Mouse (Mus musculus): ENCODE data around the gene Gm5475.

Gm5475 gene

DNA sequence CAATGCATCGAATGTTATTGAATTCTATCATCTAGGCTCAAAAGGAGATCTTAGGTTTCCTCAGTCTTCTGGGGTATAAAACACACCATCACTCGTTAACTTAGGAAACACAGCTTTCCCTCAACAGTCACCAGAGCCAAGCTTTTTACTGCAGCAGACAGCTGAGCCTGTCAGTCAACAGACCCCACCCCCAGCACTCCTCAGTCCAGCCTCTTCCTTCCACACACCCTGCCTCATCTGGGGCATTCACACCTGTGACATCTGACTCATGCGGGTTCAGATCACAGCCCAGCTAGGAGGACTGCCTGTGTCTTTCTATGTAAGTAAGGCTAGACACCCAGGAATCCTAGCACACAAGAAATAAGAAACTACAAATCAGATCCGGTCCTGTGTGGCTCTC lies 7.9 kb upstream of the Gm5475 start:
- DNase-seq: no peak

DNA sequence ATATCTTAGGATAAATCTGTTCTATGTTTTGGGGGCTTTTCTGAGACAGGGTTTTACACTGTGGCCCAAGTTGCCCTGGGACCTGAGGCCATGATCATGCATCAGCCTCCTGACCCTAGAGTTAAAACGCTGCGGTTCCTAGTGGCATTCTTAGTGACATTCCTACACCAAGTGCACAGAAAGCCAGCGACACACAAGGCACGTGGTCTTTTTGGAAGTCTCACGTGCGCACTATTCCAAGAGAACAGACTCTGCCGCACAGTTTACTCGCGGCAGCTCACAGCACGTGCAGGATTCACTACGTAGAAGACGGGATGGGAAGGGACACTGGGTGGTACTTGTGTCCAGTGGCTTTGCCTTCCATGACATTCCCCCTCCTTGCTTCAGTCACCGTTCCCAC lies 7.0 kb upstream of the Gm5475 start:
- DNase-seq: no peak

DNA sequence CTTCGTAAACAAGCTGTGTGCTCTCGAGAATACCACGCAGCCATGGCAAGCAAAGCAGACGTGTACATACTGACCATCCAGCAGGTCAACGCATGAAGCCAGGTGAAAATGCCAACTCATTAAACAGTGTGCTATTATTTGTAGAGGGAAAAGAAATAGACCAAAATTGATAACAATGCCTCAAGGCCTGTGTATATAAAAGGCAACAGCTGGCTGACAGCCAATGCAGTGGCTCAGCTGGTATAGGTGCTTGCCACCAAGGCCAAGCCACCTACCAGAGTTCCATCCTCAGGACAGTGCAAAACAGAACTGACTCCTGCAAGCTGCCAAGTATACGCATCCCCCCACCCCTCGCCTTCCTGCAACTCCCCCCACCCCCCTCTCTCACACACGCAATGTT lies 6.3 kb upstream of the Gm5475 start:
- DNase-seq: no peak

DNA sequence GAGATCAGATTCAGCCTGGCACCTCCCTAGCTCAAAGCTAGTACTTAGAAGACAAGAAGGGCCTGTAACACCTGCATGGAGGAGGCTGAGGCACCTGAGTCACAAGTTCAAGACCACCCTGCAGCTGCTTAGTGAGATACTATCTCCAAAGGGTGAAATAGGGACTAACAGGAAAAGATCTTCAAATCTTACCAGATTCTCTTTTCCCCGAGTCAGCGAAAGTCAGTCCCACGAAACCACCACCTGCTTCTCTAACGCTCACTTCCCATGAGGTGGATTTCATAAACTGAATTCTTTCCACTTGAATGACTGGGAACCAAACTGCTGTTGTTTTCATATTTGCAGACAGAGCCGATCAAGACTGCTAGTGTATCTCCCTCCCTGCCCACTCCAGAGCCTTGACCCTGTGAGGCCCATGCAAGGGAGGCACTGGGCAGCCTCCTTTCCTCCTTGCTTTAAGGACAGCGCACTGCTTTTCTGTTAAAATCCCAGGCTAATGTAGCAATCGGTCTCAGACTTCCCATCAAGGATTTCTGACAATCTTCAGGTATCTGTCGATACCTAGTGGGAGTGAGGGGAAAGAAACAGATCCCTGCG lies 4.0 kb upstream of the Gm5475 start:
- DNase-seq: no peak

DNA sequence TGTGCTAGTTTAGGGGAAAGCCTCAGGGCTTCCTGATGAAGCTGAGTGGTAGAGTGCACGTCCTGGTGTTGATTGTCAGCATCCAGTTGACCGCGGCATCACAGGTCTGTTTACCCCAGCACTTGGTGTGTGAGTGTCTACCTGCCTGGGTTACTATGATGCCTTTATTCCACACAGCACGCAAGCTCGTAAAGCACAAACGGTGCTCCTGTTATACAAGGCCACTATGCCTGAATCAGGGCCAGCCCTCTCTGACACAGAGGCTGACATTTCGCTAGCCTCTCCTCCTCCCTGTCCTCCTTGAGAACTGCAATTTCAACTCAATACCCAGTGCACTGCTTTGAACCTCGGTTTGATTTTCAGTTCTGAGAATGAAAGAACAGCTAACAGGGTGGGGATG lies 2.6 kb upstream of the Gm5475 start:
- DNase-seq: no peak

DNA sequence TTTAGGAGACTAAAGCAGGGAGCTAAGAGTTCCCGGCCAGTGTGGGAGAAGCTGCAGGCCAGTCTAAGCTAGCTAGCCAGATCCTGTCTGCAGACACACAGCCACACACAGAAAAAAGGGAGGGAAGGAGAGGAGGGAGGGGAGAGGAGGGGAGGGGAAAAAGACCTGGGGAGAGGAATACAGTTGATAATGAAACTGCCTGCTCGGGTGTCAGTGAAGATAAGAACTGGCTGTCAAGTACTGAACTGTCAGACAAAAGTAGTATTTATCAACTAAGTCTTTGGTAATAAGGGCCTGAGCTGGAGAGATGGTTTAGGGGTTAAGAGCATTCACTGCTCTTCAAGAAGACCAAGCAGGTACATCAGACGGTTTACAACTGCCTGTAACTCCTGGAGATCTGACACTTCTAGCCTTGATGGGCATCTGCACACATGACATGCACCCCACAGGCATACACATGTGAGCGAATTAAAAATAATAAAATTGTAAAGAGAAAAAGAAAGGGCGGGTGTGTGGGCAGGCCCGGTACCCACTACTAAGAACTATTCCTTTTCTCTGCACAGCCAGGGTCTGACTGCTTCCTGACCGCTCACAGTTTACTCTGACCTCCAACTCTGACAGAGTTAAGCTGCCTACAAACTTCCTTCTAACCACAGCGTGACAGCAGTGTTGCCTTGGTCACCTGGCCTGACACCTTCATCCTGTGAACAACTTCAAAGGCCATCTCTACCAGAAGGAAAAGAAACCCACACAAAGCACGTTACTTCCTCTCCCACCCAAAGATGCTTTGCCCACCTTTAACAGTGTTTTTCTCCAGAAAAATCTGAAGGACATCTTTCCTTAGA lies 1.8 kb upstream of the Gm5475 start:
- DNase-seq: no peak

DNA sequence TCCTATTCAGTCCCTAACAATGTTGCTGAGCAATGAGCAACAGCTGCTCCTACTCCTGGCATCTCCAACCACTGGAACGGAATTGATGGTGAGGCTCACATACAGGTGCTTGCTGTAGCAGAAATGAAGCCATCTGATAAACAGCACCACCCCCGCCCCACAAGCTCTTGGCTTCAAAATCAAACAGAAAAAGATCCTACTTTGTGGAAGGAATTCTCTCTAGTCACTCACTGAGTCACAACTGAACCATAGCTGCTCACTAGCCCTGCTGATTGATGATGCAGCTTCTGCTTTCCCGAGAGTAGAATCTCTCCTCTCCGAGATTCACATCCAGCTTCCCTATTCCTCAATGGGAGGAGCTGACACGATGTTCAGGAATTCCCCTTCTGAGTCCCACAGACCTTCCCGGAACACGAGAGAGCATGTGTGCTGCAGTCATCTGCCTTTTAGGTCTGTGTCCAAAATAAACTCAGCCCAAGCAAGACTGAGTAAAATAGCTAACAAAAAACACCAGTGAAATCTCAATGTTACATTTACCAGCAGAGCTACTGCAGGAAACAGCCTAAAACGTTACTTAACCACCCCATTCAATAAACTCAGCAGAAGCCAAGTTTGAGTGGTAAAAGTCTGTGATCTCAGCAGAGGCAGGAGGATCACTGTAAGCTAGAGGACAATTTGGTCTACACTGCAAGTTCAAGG lies 739 bp upstream of the Gm5475 start:
- no peak for DNase-seq

DNA sequence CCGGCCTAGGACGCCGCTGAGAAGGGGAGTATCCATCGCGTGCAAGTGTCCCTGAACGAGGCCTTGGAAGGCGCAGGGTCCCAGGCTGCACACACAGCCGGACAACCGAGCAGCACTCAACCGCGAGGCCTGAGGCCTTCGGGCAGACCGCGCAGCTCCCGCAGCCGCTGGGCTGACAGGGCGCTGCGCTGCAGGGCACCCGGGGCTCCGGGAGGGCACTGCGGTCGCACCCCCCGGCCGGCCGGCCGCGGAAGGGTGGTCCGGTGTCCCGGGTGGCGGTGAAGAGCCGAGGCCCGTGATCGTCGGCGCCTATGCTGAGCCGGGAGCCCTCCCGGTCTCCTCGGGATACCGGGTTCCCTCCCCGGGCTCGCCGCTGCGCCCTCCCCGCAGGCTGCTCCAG lies 529 bp downstream of the Gm5475 start:
- peak; percentile 29 for DNase-seq

DNA sequence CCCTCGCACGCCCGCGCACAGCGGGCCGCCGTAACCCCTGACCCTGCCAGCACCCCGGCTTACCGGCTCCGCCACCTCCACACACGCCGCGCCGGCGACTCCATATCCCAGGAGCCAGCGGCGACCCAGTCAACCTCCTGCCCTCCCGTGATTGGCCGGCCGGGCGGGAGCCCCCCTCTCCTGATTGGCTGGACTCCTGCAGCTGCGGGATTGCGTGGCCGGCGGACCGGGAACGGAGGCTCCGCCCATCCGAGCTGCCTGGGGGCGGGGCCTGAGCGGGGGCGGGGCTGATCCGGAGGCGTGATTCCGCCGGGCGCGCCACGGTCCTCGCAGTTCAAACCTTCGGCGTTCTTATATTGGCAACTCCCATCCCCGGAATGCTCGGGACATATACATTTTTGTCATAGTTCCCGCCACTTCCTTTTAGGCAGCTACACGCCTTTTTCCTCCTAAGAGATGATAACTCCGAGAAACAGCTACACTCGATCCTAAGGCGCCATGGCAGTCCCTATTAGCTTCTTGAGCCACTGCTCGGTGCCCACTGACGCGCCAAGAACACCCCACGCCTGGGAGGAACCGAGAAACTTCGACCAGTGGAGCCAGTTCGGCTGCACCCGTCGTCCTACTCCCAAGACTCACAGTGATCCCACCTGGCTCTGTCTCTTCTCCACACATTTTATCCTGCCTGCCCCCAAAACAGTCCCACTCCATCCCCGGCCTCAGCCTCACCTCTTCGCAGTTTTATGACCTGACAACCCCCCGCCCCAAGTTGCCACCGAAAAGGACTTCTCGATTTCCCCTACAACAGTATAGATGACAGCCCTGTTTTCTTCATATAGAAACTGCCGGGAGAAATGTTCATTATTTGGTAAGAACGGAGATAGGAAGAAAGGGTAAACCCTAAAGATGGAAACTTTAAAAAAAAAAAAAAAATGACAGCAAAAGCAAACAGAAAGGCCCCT lies 1.2 kb downstream of the Gm5475 start:
- DNase-seq: peak; percentile 96

DNA sequence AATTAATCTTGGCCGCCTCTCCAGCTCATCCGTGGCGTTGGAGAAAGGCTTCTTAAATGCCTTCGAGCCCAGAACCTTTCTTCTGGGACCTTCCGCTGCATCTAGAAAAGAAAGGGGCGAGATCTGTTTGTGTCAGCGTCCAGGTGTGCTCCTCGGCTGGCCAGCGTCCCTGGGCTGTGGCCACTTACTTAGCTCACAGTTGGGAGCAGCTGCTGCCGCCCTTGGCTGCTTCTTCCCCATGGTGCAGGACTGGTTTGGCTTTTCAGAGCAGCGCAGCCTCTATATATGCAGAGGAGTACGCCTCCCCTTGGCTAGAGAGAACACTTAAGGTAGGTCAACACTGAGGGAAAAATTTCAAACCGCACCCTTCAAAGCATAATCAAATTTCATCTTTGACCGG lies 2.0 kb downstream of the Gm5475 start:
- peak; percentile 59 for DNase-seq

DNA sequence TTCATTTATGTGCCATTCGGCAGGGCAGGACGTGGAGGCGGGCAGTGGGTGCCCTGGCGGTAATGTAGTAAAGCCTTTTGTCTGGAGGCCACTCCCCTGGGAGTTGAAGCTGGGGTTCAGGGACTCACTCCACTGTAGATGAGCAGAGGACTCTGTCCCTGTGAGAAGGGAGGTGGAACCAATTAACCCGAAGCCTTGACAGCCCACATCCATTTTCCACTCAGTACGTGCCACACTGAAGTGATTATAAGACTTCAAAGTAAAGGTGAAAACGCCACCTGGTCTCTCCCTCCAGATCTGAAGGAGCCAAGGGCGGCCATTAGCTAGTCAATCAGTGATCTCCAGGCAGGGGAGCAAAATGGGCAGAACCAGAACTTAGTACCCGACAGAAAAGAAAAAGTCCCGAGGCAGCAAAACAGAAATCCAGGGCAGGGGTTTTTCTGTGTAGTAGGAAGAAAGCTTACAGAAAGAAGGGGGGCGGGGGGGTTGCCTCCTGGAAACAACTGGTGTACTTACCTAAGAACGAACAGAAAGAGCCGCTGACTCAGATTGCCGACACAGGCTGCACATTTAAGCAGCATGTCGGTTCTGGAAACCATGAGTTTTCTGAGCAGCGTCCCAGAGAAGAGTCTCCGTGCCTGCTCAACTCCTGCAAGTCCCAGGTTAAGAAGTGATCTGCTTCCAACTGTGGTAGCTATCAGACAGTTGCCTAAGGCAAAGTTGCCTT lies 2.6 kb downstream of the Gm5475 start, which contains the start of gene Slc11a2:
Gene Slc11a2 (minus strand): TSS at position 677 of the 727 bp plus-strand sequence.
- DNase-seq: no peak

DNA sequence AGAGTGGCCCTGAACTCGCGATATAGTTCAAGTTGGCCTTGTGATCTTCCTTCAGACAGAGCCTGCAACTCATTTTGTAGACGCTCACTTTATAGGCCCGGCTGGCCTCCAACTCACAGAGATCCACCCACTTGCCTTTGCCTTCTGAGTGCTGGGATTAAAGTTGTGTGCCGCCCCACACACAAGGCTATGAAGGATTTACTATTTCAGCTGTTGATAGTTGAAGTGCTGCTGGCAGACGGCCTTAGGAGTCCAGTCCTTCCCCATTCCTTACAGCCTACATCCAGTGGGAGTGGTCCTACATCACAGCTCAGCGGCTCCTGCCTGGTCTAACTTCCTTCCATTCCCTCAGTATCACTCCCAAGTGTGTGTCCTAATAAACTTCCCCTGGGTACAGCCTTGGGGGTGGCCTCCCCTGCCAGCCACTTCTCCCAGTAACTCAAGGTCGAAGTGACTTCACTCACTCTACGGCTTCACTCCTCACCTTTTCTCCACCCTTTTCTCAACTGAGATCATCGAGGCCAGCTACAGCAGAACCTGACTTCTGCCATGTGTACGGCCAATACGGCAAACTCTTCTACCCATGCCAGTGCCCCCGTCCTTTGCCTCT lies 6.5 kb downstream of the Gm5475 start:
- no peak for DNase-seq

DNA sequence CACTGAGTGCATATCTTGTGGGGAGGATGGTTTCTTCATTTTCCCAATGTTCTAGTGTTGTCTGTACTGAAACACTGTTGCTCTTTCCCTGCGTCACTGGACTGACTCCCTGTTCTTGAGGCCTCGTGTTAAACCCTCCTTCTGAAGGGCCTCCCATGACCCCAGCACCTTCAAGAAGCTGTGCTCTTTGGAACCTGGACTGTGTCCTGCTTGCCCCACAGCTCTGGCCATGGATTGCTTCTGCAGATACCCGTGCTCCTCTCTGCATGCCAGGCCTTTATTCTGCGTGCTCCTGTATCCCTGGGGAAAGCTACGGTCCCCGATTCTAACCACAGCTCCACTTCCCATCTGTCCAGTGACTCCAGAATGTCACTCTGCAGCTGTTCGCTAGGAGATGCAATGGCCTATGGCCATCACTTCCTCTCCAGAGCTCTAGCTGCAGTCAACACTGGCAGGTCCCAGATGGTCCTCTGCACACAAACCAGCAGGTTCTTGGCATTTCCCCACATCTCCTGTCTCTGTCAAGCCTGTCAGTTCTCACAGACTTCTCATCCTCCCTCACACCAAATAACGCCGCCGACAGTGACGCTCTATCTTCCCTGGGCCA lies 8.1 kb downstream of the Gm5475 start:
- no peak for DNase-seq

DNA sequence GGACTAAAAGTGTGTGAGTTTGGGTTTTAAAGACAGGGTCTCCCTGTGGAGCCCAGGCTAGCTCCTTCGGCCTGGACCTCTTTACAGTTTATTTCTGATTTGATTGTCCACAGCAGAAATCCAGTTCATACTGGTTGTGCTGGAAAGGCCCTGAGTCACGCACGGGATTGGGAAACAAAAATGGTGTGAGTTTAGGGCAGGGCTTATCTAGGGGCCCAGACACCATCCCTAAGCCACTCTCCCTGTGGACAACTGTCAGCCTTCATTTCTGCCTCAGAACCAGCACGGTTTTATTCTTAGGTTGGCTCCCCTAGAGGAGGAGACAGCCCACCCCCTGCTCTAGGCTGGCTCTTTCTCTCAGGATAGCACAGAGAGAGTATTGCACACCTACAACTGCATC lies 11.3 kb downstream of the Gm5475 start:
- no peak for DNase-seq

DNA sequence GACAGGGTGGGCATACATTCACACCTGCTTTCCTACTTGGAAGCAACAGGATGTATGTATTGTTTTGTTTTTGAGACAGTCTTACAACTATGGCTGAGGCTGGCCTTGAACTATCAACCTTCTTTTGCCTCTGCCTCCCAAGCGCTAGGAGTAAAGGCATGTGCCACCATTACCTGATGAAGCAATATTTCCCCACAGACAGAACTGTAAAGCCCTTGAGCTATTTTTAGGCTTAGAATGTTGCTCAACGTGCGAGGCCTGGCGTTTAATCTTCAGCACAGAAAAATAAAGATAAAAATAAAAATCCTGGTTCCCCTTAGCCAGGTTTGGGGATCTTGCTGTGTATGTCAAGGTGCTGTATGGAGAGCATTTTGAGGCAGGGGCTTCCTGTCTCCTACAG lies 14.2 kb downstream of the Gm5475 start:
- no peak for DNase-seq

DNA sequence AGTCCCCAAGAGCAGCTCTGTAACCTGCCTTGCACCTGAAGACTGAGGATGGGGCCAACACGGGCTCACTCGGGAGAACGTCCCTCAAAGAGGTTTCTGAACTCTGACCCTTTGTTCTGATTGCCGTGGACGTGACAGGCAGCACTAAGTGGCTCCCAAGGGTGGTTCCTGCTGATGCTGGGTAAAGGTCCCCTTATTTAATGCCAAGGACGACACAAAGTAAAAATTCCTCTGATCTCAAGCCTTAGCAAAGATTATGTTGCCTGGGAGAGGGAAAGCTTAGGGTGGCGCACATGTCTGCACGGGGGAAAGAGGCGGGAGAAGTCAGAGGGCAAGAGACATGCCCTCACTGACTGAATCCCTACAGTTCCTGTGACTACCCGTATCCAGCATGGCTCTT lies 14.6 kb downstream of the Gm5475 start:
- DNase-seq: no peak

DNA sequence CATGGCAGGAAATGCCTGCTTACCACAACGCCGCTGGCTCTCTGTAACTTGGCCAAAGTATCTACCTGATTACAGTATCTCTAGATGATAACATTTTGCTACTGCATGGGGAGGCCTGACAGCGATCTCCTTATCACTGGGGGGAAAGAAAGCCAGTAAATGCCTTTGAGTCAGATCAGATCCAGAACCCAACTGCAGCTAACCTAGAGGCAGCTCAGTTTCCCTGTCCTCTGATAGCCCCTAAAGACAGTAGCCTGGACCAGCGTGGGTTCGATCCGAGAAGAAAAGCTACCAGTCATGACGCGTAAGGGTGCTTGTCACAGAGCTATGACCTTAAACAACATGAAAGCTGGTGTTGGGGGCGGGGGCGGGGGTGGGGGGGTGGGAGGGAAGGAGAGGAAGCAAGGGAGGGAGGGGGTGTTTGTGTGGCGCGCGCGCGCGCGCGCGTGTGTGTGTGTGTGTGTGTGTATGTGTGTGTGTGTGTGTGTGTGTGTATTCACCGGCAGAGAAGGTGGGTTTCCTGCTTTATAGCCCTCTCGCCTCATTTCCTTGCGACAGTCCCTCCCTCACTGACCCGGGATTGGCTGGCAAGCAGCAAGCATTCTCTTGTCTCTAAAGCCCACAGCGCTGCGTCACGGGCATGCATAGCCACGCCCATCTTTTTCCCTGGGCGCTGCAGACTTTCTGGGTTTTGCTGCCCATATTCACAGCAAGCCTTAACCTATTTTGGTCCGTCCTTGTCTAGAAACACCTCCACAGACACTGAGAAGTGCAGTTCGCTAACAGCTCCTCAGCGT lies 21.4 kb downstream of the Gm5475 start:
- DNase-seq: peak; percentile 86

DNA sequence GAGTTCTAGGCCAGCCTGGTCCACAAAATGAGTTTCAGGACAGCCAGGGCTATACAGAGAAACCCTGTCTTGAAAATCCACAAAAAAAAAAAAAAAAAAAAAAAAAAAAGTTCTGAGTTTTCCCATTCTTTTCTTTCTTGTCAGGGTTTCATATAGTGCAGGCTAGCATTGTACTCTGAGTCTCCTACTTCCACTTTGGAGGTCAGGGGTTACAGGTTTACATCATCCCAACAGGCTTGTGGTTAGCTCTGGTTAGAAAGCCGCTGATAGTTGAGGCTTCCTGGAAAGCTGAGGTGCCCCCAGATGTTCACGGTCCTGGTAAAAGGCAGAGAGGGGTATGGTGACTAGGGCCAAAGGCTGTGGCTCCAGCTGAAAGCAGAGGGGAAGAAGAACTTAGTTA lies 24.9 kb downstream of the Gm5475 start:
- DNase-seq: no peak

DNA sequence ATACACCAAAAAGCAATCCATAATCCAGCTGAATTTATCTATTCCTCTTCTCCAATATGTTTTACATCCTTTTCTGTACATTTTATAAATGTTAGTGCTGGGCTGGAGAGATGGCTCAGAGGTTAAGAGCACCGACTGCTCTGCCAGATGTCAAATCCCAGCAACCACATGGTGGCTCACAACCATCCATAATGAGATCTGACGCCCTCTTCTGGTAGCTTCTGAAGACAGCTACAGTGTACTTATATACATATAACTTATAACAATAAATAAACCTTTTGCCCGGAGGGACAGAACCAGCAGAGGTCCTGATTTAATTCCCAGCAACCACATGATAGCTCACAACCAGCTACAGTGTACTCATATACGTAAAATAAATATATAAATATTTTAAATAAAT lies 26.6 kb downstream of the Gm5475 start:
- no peak for DNase-seq

DNA sequence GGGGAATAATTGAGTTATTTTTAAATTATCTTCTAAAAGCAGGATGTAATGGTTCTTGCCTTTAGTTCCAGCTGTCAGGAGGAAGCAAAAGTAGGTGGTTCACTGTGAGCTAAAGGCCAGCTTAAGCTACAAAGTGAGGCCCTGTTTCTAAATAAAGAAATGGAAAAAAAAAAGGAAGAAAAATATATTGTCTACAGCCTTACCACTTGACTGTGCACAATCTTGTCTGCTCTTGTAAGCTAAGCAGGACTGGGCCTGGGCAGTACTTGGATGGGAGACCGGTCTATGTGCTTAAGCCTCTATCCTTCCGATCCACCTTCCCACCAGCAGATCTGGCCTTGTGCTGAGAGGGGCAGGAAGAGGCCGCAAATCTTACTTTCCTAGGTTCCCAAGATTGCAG lies 27.5 kb downstream of the Gm5475 start:
- DNase-seq: no peak

Measured in lung, postnatal 14 days (tissue).